Mouse (Mus musculus): ENCODE measurements around the gene Mcpt9. TPM values are rescaled to one million over a fixed set of nuclear protein-coding genes. Genes with fewer than 3 reads are reported as not detected.
"Not testable (repeated sequence)": the region's sequence is repeated elsewhere in the genome, so short reads cannot be mapped to it uniquely, and the experiment has no call there.

Gene Mcpt9
- 1.1 TPM in 1 of 2 replicates, not detected in the other for total RNA-seq (2014; fragmentation: Nextera tagmentation)
- total RNA-seq (2017): 0.05 TPM in 1 of 2 replicates, not detected in the other
- not detected in 2 replicates for polyA plus RNA-seq (2012)

- H3K4me3 ChIP-seq (ENCODE audit: low read depth, low read length); H3K36me3 ChIP-seq (replicated peaks); H3K9me3 ChIP-seq (replicated peaks); H3K27me3 ChIP-seq (ENCODE audit: insufficient read depth, low read length); DNase-seq (ENCODE audit: low spot score); ATAC-seq (ENCODE audit: extremely low read depth, insufficient number of reproducible peaks, low FRiP score, poor library complexity, severe bottlenecking): not testable (repeated sequence)
- H3K4me1 ChIP-seq (ENCODE audit: insufficient read depth, low read depth, low read length): peaks cover 35% of the 10 kb centered on the region
Observed at GRCm38 (mm10) chr14:56030395-56030794, at the start of gene Mcpt9. TSS of gene Mcpt9 (minus strand) at chr14:56030495.

GRCm38 (mm10) chr14:56062213-56062612, 31.9 kb upstream of the Mcpt9 start, which contains the start of gene Mcpt4:
TSS of gene Mcpt4 (minus strand) at chr14:56062313.
- H3K27me3 ChIP-seq (ENCODE audit: insufficient read depth, low read length): peaks cover 41% of the 10 kb centered on the region
- ATAC-seq (ENCODE audit: extremely low read depth, insufficient number of reproducible peaks, low FRiP score, poor library complexity, severe bottlenecking); H3K36me3 ChIP-seq (replicated peaks); H3K4me3 ChIP-seq (ENCODE audit: low read depth, low read length); H3K4me1 ChIP-seq (ENCODE audit: insufficient read depth, low read depth, low read length); DNase-seq (ENCODE audit: low spot score); H3K9me3 ChIP-seq (replicated peaks): not testable (repeated sequence)

- H3K4me1 ChIP-seq (ENCODE audit: insufficient read depth, low read depth, low read length): peaks cover 9% of the 10 kb centered on the region
Observed at GRCm38 (mm10) chr14:56057722-56058121, 27.4 kb upstream of the Mcpt9 start.

GRCm38 (mm10) chr14:56055408-56055807, 25.1 kb upstream of the Mcpt9 start:
- DNase-seq (ENCODE audit: low spot score) (no peak), ATAC-seq (ENCODE audit: extremely low read depth, insufficient number of reproducible peaks, low FRiP score, poor library complexity, severe bottlenecking) (no peak)
- Histone ChIP-seq H3K36me3 (replicated peaks) (no peaks in the 10 kb centered on the region), H3K9me3 (replicated peaks) (no peaks in the 10 kb centered on the region), H3K4me3 (ENCODE audit: low read depth, low read length) (no peak overlapping the region), H3K27me3 (ENCODE audit: insufficient read depth, low read length) (peaks cover 58% of the 10 kb centered on the region), H3K4me1 (ENCODE audit: insufficient read depth, low read depth, low read length) (peaks cover 9% of the 10 kb centered on the region)
- no peak for TF ChIP-seq CTCF (IDR thresholded peaks at IDR 0.05; ENCODE audit: low read depth, low read length)
- no peak for TF ChIP-seq POLR2AphosphoS5 (IDR thresholded peaks at IDR 0.05; ENCODE audit: insufficient replicate concordance, low read depth, low read length)
- no peak for TF ChIP-seq TAL1 (conservative IDR thresholded peaks at IDR 0.05; ENCODE audit: low read depth, low read length)
- no peak for TF ChIP-seq GATA2 (IDR thresholded peaks at IDR 0.05; ENCODE audit: borderline replicate concordance, low read depth, low read length)
- no peak for TF ChIP-seq GATA1 (IDR thresholded peaks at IDR 0.05; ENCODE audit: borderline replicate concordance, low read length)

More at GRCm38 (mm10) chr14:56057722-56058121, 27.4 kb upstream of the Mcpt9 start:
- Histone ChIP-seq H3K36me3 (replicated peaks) (no peaks in the 10 kb centered on the region), H3K4me3 (ENCODE audit: low read depth, low read length) (no peak overlapping the region), H3K27me3 (ENCODE audit: insufficient read depth, low read length) (peaks cover 68% of the 10 kb centered on the region), H3K9me3 (replicated peaks) (no peaks in the 10 kb centered on the region)
- ATAC-seq (ENCODE audit: extremely low read depth, insufficient number of reproducible peaks, low FRiP score, poor library complexity, severe bottlenecking) (peak; percentile 45; the same call in 1 of the 2 replicates), DNase-seq (ENCODE audit: low spot score) (no peak)
- TF ChIP-seq POLR2AphosphoS5 (IDR thresholded peaks at IDR 0.05; ENCODE audit: insufficient replicate concordance, low read depth, low read length) (no peak), TAL1 (conservative IDR thresholded peaks at IDR 0.05; ENCODE audit: low read depth, low read length) (no peak), CTCF (IDR thresholded peaks at IDR 0.05; ENCODE audit: low read depth, low read length) (no peak), GATA1 (IDR thresholded peaks at IDR 0.05; ENCODE audit: borderline replicate concordance, low read length) (no peak), GATA2 (IDR thresholded peaks at IDR 0.05; ENCODE audit: borderline replicate concordance, low read depth, low read length) (no peak)

- H3K9me3 ChIP-seq (replicated peaks); H3K36me3 ChIP-seq (replicated peaks); DNase-seq (ENCODE audit: low spot score); ATAC-seq (ENCODE audit: extremely low read depth, insufficient number of reproducible peaks, low FRiP score, poor library complexity, severe bottlenecking); H3K4me3 ChIP-seq (ENCODE audit: low read depth, low read length): not testable (repeated sequence)
- Histone ChIP-seq H3K4me1 (ENCODE audit: insufficient read depth, low read depth, low read length) (peaks cover 23% of the 10 kb centered on the region), H3K27me3 (ENCODE audit: insufficient read depth, low read length) (peaks cover 31% of the 10 kb centered on the region)
- peak; percentile 58 for TF ChIP-seq TAL1 (conservative IDR thresholded peaks at IDR 0.05; ENCODE audit: low read depth, low read length)
Observed at GRCm38 (mm10) chr14:56041792-56042191, 11.5 kb upstream of the Mcpt9 start, which contains the start of gene Mcpt2. TSS of gene Mcpt2 (plus strand) at chr14:56042041.

- Histone ChIP-seq H3K27me3 (ENCODE audit: insufficient read depth, low read length) (no peaks in the 10 kb centered on the region), H3K4me3 (ENCODE audit: low read depth, low read length) (no peak overlapping the region), H3K4me1 (ENCODE audit: insufficient read depth, low read depth, low read length) (peaks cover 23% of the 10 kb centered on the region), H3K9me3 (replicated peaks) (no peaks in the 10 kb centered on the region), H3K36me3 (replicated peaks) (no peaks in the 10 kb centered on the region)
- ATAC-seq (ENCODE audit: extremely low read depth, insufficient number of reproducible peaks, low FRiP score, poor library complexity, severe bottlenecking): no peak
- no peak for DNase-seq (ENCODE audit: low spot score)
- no peak for TF ChIP-seq POLR2AphosphoS5 (IDR thresholded peaks at IDR 0.05; ENCODE audit: insufficient replicate concordance, low read depth, low read length)
- TF ChIP-seq GATA2 (IDR thresholded peaks at IDR 0.05; ENCODE audit: borderline replicate concordance, low read depth, low read length): no peak
- TF ChIP-seq TAL1 (conservative IDR thresholded peaks at IDR 0.05; ENCODE audit: low read depth, low read length): no peak
- no peak for TF ChIP-seq CTCF (IDR thresholded peaks at IDR 0.05; ENCODE audit: low read depth, low read length)
- TF ChIP-seq GATA1 (IDR thresholded peaks at IDR 0.05; ENCODE audit: borderline replicate concordance, low read length): no peak
Observed at GRCm38 (mm10) chr14:56034433-56034832, 4.1 kb upstream of the Mcpt9 start.

GRCm38 (mm10) chr14:56021305-56021704, 9.0 kb downstream of the Mcpt9 start:
- ATAC-seq (ENCODE audit: extremely low read depth, insufficient number of reproducible peaks, low FRiP score, poor library complexity, severe bottlenecking) (peak; percentile 93), DNase-seq (ENCODE audit: low spot score) (peak; percentile 53)
- not testable (repeated sequence) for H3K27me3 ChIP-seq (ENCODE audit: insufficient read depth, low read length); H3K36me3 ChIP-seq (replicated peaks); H3K9me3 ChIP-seq (replicated peaks); H3K4me3 ChIP-seq (ENCODE audit: low read depth, low read length)
- peak; percentile 79 for TF ChIP-seq TAL1 (conservative IDR thresholded peaks at IDR 0.05; ENCODE audit: low read depth, low read length)
- H3K4me1 ChIP-seq (ENCODE audit: insufficient read depth, low read depth, low read length): peaks cover 68% of the 10 kb centered on the region
